Mouse (Mus musculus): Measurements from ENCODE around the gene Olfr506. TPM values are rescaled to one million over a fixed set of nuclear protein-coding genes. Genes with fewer than 3 reads are reported as not detected.
"Not testable (repeated sequence)": the region's sequence is repeated elsewhere in the genome, so short reads cannot be mapped to it uniquely, and the experiment has no call there.

Olfr506 gene
- polyA plus RNA-seq (2016; fragmentation: Nextera tagmentation; extraction: Ambion mirVana) = not detected in 2 replicates

GRCm38 (mm10) chr7:108610487-108610886 is at the start of gene Olfr506:
Gene Olfr506 (plus strand): TSS chr7:108610787.
- H3K27ac ChIP-seq = no peak within 1 kb of the TSS
- DNase-seq (ENCODE audit: low spot score) = no peak
- H3K4me3 ChIP-seq = no peak within 1 kb of the TSS
- H3K36me3 ChIP-seq = no peaks in the 10 kb centered on the region
- no peaks in the 10 kb centered on the region for H3K4me1 ChIP-seq (replicated peaks)
- H3K9me3 ChIP-seq = no peaks in the 10 kb centered on the region
- H3K27me3 ChIP-seq (ENCODE audit: insufficient read depth, poor library complexity, severe bottlenecking) = no peaks in the 10 kb centered on the region

GRCm38 (mm10) chr7:108565693-108566092 is 44.9 kb upstream of the Olfr506 start, which contains the start of gene Olfr504:
Gene Olfr504 (minus strand): TSS chr7:108565793.
- Histone ChIP-seq H3K4me1 (replicated peaks) (no peaks in the 10 kb centered on the region), H3K27ac (no peak within 1 kb of the TSS), H3K4me3 (no peak within 1 kb of the TSS), H3K9me3 (peaks cover 9% of the 10 kb centered on the region; the same call in 1 of the 2 replicates), H3K27me3 (ENCODE audit: insufficient read depth, poor library complexity, severe bottlenecking) (no peaks in the 10 kb centered on the region), H3K36me3 (no peaks in the 10 kb centered on the region)
- DNase-seq (ENCODE audit: low spot score) = no peak
- WGBS = 87% methylated on average over 1 of the region's 1 CpGs

DNA sequence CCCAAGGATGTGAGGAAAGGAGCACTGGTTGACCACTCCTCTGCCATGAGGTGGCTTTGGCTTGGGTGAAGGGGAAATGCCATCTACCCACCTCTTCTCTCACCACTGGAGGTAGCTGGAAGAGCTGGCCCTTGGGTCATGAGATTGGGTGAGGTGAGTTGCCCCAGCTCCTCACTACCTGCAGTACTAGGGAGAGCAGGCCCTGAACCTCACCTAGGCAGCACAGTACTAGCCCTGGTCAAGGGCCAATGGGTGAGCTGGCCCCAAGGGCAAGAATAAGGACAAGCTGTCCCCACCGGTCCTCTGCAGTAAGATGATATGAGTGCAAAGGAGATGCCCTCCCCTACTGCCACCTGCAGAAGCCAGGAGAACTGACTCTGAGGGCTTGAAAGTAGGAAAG is 20.8 kb upstream of the Olfr506 start:
- WGBS = 96% methylated on average over 1 of the region's 1 CpGs
- Histone ChIP-seq H3K27me3 (ENCODE audit: insufficient read depth, poor library complexity, severe bottlenecking) (no peaks in the 10 kb centered on the region), H3K4me1 (replicated peaks) (no peaks in the 10 kb centered on the region), H3K27ac (no peak overlapping the region), H3K36me3 (no peaks in the 10 kb centered on the region), H3K9me3 (no peaks in the 10 kb centered on the region), H3K4me3 (no peak overlapping the region)
- no peak for DNase-seq (ENCODE audit: low spot score)

DNA sequence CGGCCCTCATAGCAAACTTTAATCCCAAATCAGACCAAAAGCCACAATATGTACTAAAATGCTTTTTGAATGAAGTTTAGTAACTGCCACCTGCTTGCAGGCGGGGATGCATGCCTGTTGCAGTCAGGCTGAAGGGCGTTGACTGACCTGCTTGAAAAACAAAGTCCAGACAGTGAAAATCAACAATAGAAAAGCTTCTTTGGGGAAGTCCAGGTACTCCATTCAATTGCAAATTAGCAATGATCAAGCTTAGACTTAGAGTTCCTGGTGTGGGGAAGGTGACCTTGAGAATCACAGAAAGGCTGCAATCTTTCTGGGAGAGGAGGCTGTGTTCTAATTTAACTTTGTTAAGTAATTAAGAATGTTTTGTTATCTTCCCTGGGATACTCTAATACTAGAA is 8.7 kb upstream of the Olfr506 start:
- not testable (repeated sequence) for H3K9me3 ChIP-seq; DNase-seq (ENCODE audit: low spot score); H3K27ac ChIP-seq; H3K4me3 ChIP-seq; H3K27me3 ChIP-seq (ENCODE audit: insufficient read depth, poor library complexity, severe bottlenecking); H3K36me3 ChIP-seq; H3K4me1 ChIP-seq (replicated peaks)
- 83% methylated on average over 3 of the region's 3 CpGs for WGBS

DNA sequence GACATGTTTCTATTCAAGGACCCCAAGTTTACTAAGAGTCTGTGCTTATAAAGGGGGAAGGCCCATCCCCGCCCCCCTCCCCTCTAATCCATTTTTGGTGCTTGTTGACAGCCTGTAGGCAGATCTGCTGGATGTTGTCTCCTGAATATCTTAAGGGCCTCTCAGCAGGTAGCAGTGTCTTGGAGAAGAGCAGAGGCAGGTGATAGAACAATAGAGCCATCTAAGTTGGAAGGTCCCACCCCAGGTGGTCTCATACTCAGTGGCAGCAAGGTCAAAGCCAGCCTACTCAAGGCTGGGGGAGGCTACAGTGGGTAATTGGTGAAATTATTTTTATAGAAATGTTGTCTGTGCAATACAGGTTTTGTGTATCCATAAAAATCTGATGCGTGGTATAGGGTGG is 3.5 kb downstream of the Olfr506 start:
- 89% methylated on average over 2 of the region's 2 CpGs for WGBS

GRCm38 (mm10) chr7:108616781-108617180 is 6.2 kb downstream of the Olfr506 start:
- DNase-seq (ENCODE audit: low spot score); H3K27me3 ChIP-seq (ENCODE audit: insufficient read depth, poor library complexity, severe bottlenecking); H3K4me1 ChIP-seq (replicated peaks); H3K4me3 ChIP-seq; H3K36me3 ChIP-seq; H3K27ac ChIP-seq; H3K9me3 ChIP-seq: not testable (repeated sequence)
- 61% methylated on average over 3 of the region's 3 CpGs for WGBS

More for the DNA sequence above, 3.5 kb downstream of the Olfr506 start:
- no peak for DNase-seq (ENCODE audit: low spot score)
- H3K36me3 ChIP-seq = no peaks in the 10 kb centered on the region
- H3K4me3 ChIP-seq = no peak overlapping the region
- no peaks in the 10 kb centered on the region for H3K9me3 ChIP-seq
- no peaks in the 10 kb centered on the region for H3K27me3 ChIP-seq (ENCODE audit: insufficient read depth, poor library complexity, severe bottlenecking)
- H3K27ac ChIP-seq = no peak overlapping the region
- H3K4me1 ChIP-seq (replicated peaks) = no peaks in the 10 kb centered on the region

- Histone ChIP-seq H3K27me3 (ENCODE audit: insufficient read depth, poor library complexity, severe bottlenecking) (no peaks in the 10 kb centered on the region), H3K4me1 (replicated peaks) (no peaks in the 10 kb centered on the region), H3K4me3 (no peak within 1 kb of the TSS), H3K36me3 (no peaks in the 10 kb centered on the region), H3K9me3 (no peaks in the 10 kb centered on the region), H3K27ac (no peak within 1 kb of the TSS)
- 86% methylated on average over 2 of the region's 2 CpGs for WGBS
- no peak for DNase-seq (ENCODE audit: low spot score)
These were observed 10.9 kb downstream of the Olfr506 start, which contains the start of gene Olfr507 for GRCm38 (mm10) chr7:108621514-108621913. Gene Olfr507 (plus strand): TSS chr7:108621814.

DNA sequence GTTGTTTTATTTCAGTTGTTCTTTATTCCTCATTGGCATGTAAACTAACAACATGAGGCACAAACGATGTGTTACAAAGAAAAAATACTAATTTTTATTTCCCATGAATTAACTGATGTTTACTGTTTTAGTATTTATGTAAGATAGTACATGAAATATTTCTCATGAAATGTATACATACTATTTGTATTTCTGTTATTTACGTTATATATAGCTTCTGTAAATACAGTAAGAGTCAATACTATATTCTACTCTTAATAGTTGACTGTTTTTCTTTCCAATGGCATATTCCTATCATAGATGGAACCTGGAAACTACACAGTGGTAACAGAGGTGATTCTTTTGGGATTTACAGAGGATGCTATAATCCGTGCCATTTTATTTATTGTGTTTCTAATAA is 19.1 kb downstream of the Olfr506 start, which contains the start of gene Olfr508:
TSS of gene Olfr508 (plus strand) at position 301 of the 400 bp plus-strand sequence.
- no peak within 1 kb of the TSS for H3K27ac ChIP-seq
- no peak within 1 kb of the TSS for H3K4me3 ChIP-seq
- no peaks in the 10 kb centered on the region for H3K9me3 ChIP-seq
- no peaks in the 10 kb centered on the region for H3K4me1 ChIP-seq (replicated peaks)
- no peak for DNase-seq (ENCODE audit: low spot score)
- H3K27me3 ChIP-seq (ENCODE audit: insufficient read depth, poor library complexity, severe bottlenecking) = no peaks in the 10 kb centered on the region
- WGBS = 88% methylated on average over 3 of the region's 3 CpGs
- H3K36me3 ChIP-seq = no peaks in the 10 kb centered on the region

- H3K4me1 ChIP-seq (replicated peaks) = no peaks in the 10 kb centered on the region
- H3K27me3 ChIP-seq (ENCODE audit: insufficient read depth, poor library complexity, severe bottlenecking) = no peaks in the 10 kb centered on the region
- H3K27ac ChIP-seq = no peak within 1 kb of the TSS
- DNase-seq (ENCODE audit: low spot score) = no peak
- 0 out of 2 replicates have a peak, but pooled peaks cover 4% of the 10 kb centered on the region for H3K9me3 ChIP-seq
- no peak within 1 kb of the TSS for H3K4me3 ChIP-seq
- H3K36me3 ChIP-seq = no peaks in the 10 kb centered on the region
These were observed 41.2 kb downstream of the Olfr506 start, which contains the start of gene Olfr509 for GRCm38 (mm10) chr7:108651806-108652205. Gene Olfr509 (minus strand): TSS chr7:108651906.

DNA sequence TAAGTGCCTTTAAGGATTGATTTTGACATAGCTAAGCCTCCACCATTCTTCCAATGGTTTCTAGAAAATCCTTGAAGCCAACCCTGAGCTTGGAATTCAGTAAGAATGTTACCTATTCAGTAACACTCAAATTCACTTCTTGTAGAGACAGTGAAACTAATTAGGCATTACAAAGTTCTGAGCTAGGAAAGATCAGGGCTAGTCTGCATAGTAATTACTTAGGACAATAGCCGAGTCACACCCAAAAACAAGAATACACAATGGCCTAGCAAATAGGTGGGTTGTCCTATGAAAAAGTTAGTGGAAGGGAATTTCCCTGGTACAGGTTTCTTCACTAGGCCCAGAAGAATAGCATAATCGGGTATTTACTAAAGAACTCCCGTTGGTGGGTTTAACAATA is 51.8 kb downstream of the Olfr506 start:
- Histone ChIP-seq H3K9me3 (no peaks in the 10 kb centered on the region; the same call in 1 of the 2 replicates), H3K4me3 (no peak overlapping the region), H3K36me3 (no peaks in the 10 kb centered on the region), H3K27me3 (ENCODE audit: insufficient read depth, poor library complexity, severe bottlenecking) (no peaks in the 10 kb centered on the region), H3K27ac (no peak overlapping the region), H3K4me1 (replicated peaks) (no peaks in the 10 kb centered on the region)
- DNase-seq (ENCODE audit: low spot score) = no peak
- WGBS = 89% methylated on average over 3 of the region's 3 CpGs

Other genes with a start within 250 kb of the Olfr506 start
- not detected in 2 replicates for gene Olfr494, start 245.5 kb upstream of the Olfr506 start, polyA plus RNA-seq (2016; fragmentation: Nextera tagmentation; extraction: Ambion mirVana)
- not detected in 2 replicates for gene Olfr495, start 217.6 kb upstream of the Olfr506 start, polyA plus RNA-seq (2016; fragmentation: Nextera tagmentation; extraction: Ambion mirVana)
- not detected in 2 replicates for gene Olfr497, start 190.4 kb upstream of the Olfr506 start, polyA plus RNA-seq (2016; fragmentation: Nextera tagmentation; extraction: Ambion mirVana)
- gene Olfr498, start 145.5 kb upstream of the Olfr506 start, polyA plus RNA-seq (2016; fragmentation: Nextera tagmentation; extraction: Ambion mirVana) = not detected in 2 replicates
- gene Olfr502, start 85.7 kb upstream of the Olfr506 start, polyA plus RNA-seq (2016; fragmentation: Nextera tagmentation; extraction: Ambion mirVana) = not detected in 2 replicates
- gene Olfr503, start 66.3 kb upstream of the Olfr506 start, polyA plus RNA-seq (2016; fragmentation: Nextera tagmentation; extraction: Ambion mirVana) = not detected in 2 replicates
- not detected in 2 replicates for gene Olfr504, start 45.0 kb upstream of the Olfr506 start, polyA plus RNA-seq (2016; fragmentation: Nextera tagmentation; extraction: Ambion mirVana)
- gene Olfr507, start 11.0 kb downstream of the Olfr506 start, polyA plus RNA-seq (2016; fragmentation: Nextera tagmentation; extraction: Ambion mirVana) = not detected in 2 replicates
- gene Olfr508, start 19.2 kb downstream of the Olfr506 start, polyA plus RNA-seq (2016; fragmentation: Nextera tagmentation; extraction: Ambion mirVana) = not detected in 2 replicates
- gene Olfr509, start 41.1 kb downstream of the Olfr506 start, polyA plus RNA-seq (2016; fragmentation: Nextera tagmentation; extraction: Ambion mirVana) = not detected in 2 replicates
- gene Olfr510, start 55.6 kb downstream of the Olfr506 start, polyA plus RNA-seq (2016; fragmentation: Nextera tagmentation; extraction: Ambion mirVana) = not detected in 2 replicates
- gene Olfr512, start 102.5 kb downstream of the Olfr506 start, polyA plus RNA-seq (2016; fragmentation: Nextera tagmentation; extraction: Ambion mirVana) = not detected in 2 replicates
- not detected in 2 replicates for gene Olfr513, start 140.2 kb downstream of the Olfr506 start, polyA plus RNA-seq (2016; fragmentation: Nextera tagmentation; extraction: Ambion mirVana)
- gene Olfr514, start 215.2 kb downstream of the Olfr506 start, polyA plus RNA-seq (2016; fragmentation: Nextera tagmentation; extraction: Ambion mirVana) = not detected in 2 replicates
- gene Olfr516, start 239.7 kb downstream of the Olfr506 start, polyA plus RNA-seq (2016; fragmentation: Nextera tagmentation; extraction: Ambion mirVana) = not detected in 2 replicates